Mouse (Mus musculus) gonadal fat pad, adult 2 months (tissue): ENCODE data around the gene Samd1. TPM values are rescaled to one million over a fixed set of nuclear protein-coding genes. Genes with fewer than 3 reads are reported as not detected.

ENCODE experiments used
- DNase-seq: peaks from one replicate; pipeline ENCODE4 v3.0.0-alpha.2; 2012; ENCODE audit warnings: low read depth
- polyA plus RNA-seq: library from polyadenylated mRNA; depleted of rRNA; stranded (reverse); fragments of >200 nt; gene quantifications from 2 replicates; pipeline ENCODE4 v1.2.3, GENCODE M21; 2012; rRNA removed

Samd1 gene
- polyA plus RNA-seq, result 32.3 and 36.3 TPM in 2 replicates

DNA sequence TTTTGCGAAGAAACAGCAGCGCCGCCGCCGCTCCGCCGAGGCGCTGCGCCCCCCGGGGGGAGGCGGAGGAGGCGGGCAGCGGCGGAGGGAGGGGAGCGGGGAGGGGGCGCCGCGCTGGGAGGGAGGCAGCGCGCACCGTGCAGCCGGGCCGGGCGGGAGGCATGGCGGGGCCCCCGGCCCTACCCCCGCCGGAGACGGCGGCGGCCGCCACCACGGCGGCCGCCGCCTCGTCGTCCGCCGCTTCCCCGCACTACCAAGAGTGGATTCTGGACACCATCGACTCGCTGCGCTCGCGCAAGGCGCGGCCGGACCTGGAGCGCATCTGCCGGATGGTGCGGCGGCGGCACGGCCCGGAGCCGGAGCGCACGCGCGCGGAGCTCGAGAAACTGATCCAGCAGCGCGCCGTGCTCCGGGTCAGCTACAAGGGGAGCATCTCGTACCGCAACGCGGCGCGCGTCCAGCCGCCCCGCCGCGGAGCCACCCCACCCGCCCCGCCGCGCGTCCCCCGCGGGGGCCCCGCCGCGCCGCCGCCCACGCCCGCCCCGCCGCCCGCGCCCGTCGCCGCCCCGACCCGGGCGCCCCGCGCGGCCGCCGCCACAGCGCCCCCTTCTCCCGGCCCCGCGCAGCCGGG is at the start of gene Samd1:
Gene Samd1, plus strand, starts transcription at position 162 of the 631 bp plus-strand sequence.
- DNase-seq, result no peak

- no peak for DNase-seq
These were observed 42.7 kb upstream of the Samd1 start for GRCm38 (mm10) chr8:83954749-83955105.

DNA sequence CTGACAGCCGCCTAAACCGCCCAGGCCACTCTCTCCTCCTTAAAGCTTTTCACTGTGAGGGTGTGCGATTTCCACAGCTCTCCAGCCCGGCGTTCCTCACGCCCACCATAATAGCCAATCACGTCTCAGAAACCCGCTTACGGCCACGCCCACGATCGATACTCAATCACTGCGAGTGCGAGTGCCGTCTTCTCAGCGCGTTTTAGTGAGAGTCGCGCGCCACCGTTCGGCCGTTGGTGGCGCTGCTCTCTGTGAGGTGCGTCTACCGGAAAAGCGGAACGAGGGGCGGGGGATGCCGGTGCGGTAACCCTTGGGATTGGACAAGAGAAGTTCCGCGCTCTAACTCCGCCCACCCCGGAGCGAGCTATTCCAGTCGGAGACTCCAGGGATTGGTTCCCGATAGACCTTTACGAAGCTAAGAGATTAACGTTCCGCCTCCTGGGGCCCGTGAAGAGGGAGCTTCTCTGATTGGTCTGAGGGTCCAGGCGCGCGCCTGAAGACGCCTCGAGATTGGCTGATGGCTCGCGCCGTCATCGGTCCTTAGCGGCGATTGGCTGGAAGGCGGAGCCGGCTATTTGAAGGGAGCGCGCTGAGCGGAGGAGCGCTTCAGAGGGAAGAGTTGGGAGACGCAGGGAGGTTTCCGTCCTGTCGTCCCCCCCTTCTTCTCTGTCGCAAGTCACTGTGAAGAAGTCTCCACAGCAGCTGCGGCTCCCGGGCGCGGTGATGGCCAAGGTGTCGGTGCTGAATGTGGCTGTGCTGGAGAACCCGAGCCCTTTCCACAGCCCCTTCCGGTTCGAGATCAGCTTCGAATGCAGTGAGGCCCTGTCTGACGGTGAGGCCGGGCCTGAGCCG is 42.1 kb upstream of the Samd1 start, which contains the start of the genes Gm10644 and Asf1b:
Gene Gm10644, minus strand, starts transcription at position 100 of the 852 bp plus-strand sequence.
Gene Asf1b, plus strand, starts transcription at position 402 of the 852 bp plus-strand sequence.
- peak; percentile 95 for DNase-seq

DNA sequence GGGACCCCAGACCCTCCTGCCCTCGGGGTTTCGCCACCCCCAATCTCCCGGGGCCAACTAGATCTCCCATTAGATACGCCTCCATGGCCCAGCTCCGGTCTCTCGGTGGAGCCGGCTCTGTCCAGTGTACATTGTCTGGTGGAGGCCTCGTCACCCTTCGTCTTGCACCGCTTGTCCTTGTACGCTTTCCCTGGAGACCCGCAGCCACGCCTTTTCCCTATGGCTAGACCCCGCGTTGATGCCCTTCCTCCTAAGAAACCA is 41.6 kb upstream of the Samd1 start:
- no peak for DNase-seq

- no peak for DNase-seq
These were observed 40.7 kb upstream of the Samd1 start for GRCm38 (mm10) chr8:83956789-83957188.

DNA sequence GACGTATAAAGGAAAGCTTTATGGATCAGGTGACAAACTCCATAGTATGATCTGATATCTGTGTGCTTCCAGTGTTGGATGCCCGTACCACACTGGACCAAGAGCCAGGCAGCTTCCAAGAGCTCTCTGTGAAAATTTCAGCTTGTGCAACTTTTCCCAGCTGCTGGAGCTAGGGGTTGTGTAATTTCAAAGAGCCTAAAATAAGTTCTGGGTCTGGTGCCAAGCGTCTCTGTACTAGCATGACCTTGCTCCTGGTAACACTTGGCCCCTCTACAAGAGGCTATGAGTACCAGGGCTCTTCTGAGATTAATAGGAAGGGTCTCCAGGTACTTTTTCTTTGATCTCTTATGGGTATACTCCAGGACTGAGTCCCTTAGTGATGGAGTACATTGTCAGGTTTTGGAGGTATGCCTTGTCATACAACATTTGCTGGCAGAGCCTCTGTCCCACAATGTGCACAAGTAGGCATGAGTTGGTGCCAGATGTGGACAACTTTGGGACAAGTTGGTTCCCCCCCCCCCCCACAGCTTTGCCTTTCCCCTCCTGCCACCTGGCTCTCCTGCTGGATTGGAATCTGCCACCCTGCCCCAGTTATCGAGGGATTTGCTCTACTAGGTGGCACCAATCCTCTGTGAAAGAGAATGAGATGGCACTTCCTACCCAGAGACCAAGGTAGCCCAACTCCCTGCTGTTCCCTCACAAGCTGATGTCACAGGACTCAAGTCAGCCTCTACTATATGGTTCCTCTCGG is 33.3 kb upstream of the Samd1 start:
- DNase-seq, result peak; percentile 61

- no peak for DNase-seq
These were observed 29.8 kb upstream of the Samd1 start for GRCm38 (mm10) chr8:83967701-83968100.

DNA sequence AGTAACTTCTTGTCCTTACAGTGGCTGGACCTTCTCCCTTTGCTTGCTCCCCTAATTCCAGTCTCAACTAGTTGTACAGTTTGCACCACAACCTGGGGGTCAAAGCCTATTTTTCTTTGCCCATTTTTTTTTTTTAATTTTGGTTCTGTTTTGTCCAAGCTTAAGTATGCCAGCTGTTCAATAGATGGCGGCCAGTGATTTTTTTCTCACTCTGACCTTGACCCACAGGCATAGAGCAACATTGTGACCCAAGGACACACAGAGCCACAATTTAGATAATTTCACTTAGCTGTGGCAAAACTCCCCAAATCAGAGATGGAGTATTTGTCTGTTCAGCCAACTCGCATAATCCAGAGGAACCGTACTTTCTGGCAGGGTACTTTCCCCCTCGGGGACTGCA is 26.4 kb upstream of the Samd1 start:
- no peak for DNase-seq

DNA sequence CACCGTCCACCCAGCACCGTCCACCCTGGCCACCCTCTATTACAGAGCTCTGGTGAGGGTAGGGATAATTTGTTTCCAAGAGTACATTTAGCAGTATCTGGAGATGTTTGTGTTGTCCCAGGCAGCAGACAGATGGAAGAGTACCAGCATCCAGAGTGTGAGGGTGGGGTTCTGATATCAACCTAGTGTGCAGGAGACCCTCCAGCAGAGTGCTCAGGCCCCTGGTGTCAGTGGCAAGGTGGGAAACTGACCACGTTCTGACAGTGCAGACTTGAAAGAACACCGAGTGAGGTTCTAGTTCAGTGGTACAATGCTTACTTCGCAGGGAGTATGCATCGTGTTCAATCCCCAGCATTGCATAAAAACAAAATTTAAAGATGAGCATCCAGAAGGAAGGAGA is 25.8 kb upstream of the Samd1 start:
- no peak for DNase-seq

DNA sequence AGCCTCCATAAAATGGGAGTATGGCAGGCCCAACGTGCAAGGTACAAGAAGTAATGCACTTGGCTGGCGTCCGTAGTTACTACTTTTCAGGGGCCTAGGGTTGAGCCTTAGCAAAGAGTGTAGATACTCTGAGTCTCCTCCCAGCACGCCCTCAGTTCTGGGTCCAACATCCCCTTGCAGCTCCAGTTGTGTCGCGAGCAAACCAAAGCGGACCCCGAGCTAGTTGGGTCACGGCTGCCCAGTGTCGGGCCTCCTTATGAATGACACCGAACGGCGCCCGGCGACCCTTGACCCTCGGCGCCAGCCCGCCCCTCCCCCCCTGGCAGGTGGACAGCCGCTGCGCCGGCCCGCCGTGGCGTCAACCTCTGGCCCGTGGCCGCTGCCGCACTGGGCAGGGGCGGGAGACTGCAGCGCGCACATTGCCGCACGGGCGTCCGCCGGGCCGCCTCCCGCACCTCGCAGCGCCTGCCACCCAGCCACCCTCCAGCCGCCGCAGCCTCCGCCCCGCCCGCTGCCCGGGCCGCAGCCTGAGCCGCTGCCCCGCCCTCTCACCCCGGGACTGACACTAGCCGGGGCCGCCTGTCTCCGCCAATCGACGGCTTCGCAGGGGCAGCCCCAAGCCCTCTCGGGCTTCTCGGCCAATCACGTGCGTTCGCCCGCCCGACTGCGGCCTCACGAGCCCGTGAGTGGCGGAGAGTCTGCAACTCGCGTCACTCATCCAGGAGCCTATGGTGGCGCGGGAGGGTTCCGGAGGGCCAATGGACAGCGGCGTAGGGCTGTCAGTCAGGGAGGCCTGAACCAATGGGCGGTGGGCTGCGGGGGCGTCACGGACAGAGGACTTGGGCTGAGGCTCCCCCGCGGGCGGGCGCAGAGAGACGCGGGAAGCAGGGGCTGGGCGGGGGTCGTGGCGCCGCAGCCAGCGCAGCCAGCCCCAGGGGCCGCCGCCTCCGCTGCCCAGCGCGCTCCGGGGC is 25.0 kb upstream of the Samd1 start, which contains the start of gene Prkaca:
Gene Prkaca, plus strand, starts transcription at position 844 of the 971 bp plus-strand sequence.
- peak; percentile 91 for DNase-seq

- no peak for DNase-seq
These were observed 24.1 kb upstream of the Samd1 start for GRCm38 (mm10) chr8:83973161-83974031.

GRCm38 (mm10) chr8:83974521-83974920 is 23.0 kb upstream of the Samd1 start:
- DNase-seq, result no peak

DNA sequence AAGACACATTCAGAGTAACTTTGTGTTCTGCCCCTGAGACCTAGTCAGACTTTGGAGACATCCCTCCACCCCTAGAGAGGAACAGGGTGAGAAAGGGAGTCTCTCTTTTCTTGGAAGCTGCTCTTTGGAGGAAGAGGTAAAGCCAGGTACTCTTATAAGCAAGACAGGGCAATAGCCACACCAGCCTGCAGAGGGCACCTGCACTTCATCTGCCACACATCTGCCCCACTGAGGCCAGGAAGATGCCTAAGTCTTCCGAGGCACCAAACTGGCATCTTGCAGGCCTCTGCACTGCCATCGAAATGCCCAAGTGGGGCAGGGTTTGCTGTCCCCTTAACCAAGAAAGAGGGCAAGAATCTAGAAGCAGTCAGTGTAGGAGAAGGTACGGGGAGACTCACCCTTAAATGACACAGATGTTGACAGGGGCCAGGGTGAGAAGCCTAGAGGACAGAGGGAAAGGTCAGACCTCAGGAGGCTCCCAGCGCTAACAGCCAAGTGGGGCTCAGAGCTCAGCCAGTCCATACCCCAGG is 21.3 kb upstream of the Samd1 start:
- no peak for DNase-seq

DNA sequence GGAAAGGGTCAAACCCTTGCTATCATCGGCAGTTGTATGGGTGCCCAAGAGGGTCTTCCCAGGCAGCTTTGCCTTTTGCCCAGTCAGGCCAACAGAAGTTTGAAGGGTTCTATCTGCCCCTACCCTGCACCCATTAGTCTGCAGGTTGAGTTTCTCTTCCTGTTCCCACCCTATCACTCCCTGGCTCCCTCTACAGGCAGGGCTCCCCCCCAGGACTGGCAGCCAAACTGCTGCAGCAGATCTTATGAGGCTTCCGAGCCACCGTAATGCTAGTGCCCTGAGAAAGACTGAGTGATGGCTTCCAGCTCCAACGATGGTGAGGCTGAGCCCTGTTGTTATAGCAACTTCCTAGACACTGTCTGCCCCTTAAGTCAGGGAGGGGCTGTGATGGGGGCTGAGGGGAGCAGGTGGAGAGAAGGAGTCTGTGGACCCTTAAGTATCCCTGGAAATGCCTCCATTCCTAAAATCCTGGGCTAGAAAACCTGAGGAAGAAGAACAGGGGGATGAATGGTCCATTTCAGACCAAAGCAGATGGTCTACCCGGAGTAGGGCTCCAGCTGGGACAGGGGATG is 20.6 kb upstream of the Samd1 start:
- no peak for DNase-seq

- DNase-seq, result no peak
These were observed 19.8 kb upstream of the Samd1 start for GRCm38 (mm10) chr8:83977646-83978045.

DNA sequence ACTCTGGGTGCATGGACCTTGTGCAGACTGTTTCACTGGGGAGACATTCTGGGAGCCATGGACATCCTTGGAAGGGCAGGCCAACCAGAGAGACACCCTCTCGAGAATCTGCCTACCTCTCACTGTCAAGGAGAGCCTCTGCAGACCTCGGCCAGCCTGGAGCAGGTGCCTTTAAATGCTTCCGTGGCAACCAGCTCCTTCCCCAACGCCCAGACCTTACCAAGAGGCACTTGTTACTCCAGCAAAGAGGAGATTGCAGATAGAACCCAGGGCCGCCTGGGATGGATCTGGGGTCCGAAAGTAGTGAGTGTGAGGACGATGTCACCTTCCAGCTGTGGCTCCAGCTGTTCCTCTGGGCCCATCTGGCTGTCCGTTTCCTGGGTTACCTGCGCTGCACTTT is 19.3 kb upstream of the Samd1 start:
- DNase-seq, result no peak

GRCm38 (mm10) chr8:83980250-83980649 is 17.2 kb upstream of the Samd1 start:
- no peak for DNase-seq

- DNase-seq, result no peak
These were observed 16.6 kb upstream of the Samd1 start for GRCm38 (mm10) chr8:83980845-83981244.

- DNase-seq, result no peak
These were observed 15.9 kb upstream of the Samd1 start for GRCm38 (mm10) chr8:83981533-83981932.

- no peak for DNase-seq
These were observed 15.0 kb upstream of the Samd1 start for GRCm38 (mm10) chr8:83982449-83982848.
